Mouse (Mus musculus): ENCODE measurements at regions not wholly inside any gene's neighbourhood (a gene's known extent, or its start where the extent isn't known, plus 50 kb on each side); places are given as distances from the start of the nearest gene placed in this dataset.

DNA sequence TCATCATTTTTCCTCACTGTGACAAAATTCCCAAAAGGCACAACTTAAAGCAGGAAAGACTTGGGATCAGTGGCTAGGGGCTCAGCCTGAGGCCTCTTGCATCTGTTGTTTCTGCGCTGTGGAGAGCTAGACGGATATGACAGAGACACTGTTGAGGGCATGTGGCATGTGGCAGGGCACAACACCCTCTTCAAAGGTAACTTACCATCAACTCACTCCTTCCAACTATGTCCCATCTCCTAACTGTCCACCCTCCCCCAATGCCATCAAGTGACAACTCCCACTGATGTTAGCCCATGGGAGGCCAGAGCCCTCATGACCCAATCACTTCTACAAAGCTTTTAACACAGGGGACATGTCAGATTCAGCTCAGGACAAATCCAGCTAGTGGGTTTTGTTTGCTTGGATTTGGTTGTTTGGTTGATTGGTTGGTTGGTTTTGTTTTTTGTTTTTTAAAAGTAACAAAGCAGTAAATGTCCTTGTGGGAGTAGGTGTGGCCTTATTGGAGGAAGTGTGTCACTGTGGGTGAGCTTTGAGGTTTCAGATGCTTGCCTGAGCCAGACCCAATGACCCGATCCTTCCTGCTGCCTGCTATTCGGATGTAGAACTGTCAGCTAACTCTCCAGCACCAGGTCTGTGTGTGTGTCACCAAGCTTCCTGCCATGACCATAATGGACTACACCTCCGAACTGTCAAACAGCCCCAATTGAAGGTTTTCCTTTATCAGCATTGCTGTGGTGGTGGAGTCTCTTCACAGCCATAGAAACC, 53.2 kb upstream of the Lef1 start:
- no peak for DNase-seq (ENCODE audit: low read depth, low spot score)

GRCm38 (mm10) chr3:131054241-131054972, 55.9 kb upstream of the Lef1 start:
- DNase-seq (ENCODE audit: low read depth, low spot score), result peak; percentile 37

GRCm38 (mm10) chr3:131047716-131048115, 62.6 kb upstream of the Lef1 start:
- no peak for DNase-seq (ENCODE audit: low read depth, low spot score)

- no peak for DNase-seq (ENCODE audit: low read depth, low spot score)
These were observed 63.9 kb upstream of the Lef1 start for GRCm38 (mm10) chr3:131046412-131046811.

DNA sequence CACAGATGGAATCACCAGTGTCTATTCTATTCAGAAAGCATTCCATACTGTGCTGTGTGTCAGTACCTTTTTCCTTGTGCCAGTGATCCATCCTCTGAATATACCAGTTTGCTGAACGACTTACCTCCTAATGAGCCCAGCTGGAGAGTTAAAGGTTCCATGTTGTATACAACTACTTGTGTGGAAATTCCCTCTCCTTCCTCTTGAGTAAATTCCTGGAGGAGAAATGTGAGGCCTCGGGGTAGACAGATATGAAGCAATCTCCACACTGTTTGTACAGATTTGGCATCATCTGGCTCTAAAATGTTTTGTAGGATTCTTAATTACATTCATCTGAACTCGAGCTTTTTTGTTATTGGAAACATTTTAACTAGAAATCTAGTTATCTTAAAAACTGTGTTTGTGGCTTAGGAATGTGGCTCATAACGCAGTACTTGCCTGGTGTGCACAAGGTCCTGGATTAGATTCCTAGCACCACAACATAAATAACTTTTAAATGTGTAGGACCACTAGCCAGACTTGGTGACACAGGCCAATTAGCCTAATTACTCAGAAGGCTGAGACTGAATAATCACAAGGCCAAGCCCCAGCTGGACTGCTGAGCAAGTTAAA, 70.0 kb upstream of the Lef1 start:
- DNase-seq (ENCODE audit: low read depth, low spot score), result no peak

DNA sequence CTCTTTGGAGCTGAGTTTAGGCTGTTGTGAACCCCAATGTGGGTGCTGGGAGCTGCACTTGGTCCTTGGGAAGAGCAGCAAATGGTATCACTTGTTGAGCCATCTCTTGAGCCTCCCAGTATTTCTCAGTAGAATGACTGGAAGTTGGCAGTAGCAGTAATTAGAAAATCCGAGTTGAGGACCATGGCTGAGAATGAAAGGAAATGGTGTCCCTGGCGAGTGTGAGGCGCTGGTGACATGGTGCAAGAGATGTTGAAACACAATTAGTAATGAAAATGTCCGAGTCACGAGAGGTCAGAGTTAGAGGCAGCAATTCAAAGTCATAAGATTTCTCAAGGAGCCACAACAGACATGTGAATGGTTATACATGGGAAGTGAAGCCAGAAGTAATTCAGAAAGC, 73.2 kb upstream of the Lef1 start:
- no peak for DNase-seq (ENCODE audit: low read depth, low spot score)

DNA sequence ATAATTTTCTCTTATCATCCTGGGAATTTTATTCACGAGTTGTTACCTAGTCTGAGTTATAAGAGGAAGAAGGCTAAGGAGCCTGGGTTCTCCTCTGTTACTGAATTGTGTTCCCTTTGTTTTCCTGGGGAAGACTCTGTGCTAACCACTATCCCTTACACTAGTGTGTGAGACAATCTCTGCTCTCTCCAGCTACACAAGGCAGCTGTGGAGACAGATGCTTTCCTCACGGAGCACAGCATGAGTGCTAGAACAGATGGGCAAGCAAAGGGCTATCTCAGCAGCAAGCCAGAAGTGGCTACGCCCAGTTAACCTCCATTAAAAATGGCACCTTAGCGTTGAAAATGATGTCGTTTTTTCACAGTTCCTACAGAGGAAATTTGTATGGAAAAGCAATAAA, 75.5 kb upstream of the Lef1 start:
- DNase-seq (ENCODE audit: low read depth, low spot score), result no peak

- no peak for DNase-seq (ENCODE audit: low read depth, low spot score)
These were observed 83.9 kb upstream of the Lef1 start for GRCm38 (mm10) chr3:131026336-131026735.

- DNase-seq (ENCODE audit: low read depth, low spot score), result peak; percentile 58
These were observed 90.9 kb upstream of the Lef1 start for GRCm38 (mm10) chr3:131019163-131019956.

DNA sequence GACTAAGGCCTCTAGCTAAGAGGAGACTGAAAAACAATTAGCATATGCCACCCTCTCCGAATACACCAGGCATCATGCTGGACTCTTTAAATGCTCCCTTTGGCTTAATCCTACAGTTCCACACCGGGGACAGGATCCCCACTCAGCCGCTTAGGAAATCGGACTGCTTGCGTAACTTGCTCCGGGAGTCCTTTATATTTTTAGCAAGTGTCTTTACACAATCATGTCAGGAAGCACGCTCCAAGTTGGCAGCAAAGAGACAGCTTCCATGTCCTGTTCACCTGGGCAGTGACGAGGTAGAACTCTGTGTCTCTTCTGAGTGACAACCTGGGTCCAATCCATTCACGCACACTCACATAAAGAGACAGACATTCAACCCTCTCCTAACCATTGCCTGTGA, 92.4 kb upstream of the Lef1 start:
- DNase-seq (ENCODE audit: low read depth, low spot score), result no peak

- no peak for DNase-seq (ENCODE audit: low read depth, low spot score)
These were observed 94.2 kb upstream of the Lef1 start for GRCm38 (mm10) chr3:131016104-131016503.

- DNase-seq (ENCODE audit: low read depth, low spot score), result no peak
These were observed 96.1 kb upstream of the Lef1 start for GRCm38 (mm10) chr3:131014092-131014716.

GRCm38 (mm10) chr3:131000701-131001100, 109.6 kb upstream of the Lef1 start:
- no peak for DNase-seq (ENCODE audit: low read depth, low spot score)

DNA sequence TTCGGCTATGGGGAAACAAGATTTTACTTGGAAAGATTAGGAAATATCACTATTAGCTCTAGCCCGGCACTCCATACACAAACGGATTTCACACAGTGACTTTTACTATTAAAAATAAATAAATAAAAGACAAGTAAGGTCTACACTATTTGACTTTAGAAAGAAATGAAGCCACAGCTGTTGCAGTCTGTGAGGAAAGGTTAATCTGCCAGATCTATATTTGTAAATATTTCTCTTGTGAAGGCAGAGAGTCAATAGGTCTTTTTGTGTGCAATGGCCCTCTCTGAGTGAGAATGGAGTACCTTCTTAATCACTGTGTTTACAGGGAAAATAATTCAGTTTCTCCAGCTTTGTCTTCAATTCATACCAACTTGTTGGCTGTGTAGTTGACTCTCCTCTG, 110.0 kb upstream of the Lef1 start:
- DNase-seq (ENCODE audit: low read depth, low spot score), result no peak

GRCm38 (mm10) chr3:130999818-131000217, 110.5 kb upstream of the Lef1 start:
- no peak for DNase-seq (ENCODE audit: low read depth, low spot score)

DNA sequence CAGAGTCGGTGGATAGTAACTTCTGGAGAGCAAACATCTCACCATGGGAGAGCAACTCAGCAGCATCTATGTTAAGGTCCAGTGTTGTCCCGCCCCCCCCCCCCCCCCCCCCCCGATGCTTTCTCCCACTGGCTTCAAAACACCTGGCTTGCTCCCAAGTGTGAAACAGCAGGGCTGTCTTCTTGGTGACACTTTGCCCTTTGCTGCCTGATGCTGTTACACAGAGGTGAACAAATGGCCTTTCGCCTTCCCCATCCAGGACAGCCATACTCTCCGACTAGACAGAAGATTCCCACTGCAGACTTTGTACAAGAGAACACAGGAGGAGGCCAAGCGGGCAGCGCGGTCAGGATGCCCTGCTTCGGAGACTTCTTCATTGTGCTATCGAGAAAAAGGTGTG, 111.8 kb upstream of the Lef1 start:
- no peak for DNase-seq (ENCODE audit: low read depth, low spot score)

DNA sequence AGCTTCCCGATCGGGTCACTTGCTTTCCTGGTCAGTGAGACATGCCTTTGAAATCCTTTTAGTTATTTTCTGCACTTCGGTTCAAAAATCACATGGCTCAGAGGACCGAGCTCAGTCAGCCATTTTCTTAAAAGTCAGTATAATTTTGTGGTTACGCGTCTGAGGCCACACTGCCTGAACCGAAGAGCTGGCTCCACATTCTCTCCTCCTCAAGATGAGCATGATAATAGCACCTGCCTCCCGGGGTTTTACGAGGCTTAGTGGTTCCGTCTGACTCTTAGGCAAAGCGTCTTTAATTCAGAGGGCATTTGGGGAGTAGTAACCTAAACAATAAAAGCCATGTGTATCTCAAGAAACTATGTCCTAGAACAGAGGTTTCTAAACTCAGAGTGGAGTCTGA, 113.5 kb upstream of the Lef1 start:
- peak; percentile 61 for DNase-seq (ENCODE audit: low read depth, low spot score)

DNA sequence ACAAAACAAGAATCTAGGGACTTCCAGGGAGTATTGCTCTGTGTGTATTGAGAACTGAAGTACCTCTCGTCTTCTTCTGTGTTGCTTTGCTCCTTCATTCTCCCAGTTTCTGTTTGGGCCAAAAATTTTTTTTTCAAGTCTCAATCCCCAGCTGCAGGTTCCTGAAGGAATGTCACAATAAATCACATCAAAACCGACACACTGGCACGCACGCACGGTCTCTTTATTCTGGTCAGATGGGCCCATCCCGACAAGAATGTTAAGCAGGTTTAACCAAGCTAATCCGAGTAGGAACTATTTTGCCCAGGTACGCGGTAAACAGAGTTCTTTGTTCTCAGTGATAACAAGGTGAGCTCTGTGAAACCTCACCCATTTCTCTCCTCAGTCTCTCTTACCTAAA, 118.3 kb upstream of the Lef1 start:
- no peak for DNase-seq (ENCODE audit: low read depth, low spot score)

GRCm38 (mm10) chr3:130986708-130987107, 123.6 kb upstream of the Lef1 start:
- DNase-seq (ENCODE audit: low read depth, low spot score), result no peak

GRCm38 (mm10) chr3:130986101-130986500, 124.2 kb upstream of the Lef1 start:
- no peak for DNase-seq (ENCODE audit: low read depth, low spot score)

DNA sequence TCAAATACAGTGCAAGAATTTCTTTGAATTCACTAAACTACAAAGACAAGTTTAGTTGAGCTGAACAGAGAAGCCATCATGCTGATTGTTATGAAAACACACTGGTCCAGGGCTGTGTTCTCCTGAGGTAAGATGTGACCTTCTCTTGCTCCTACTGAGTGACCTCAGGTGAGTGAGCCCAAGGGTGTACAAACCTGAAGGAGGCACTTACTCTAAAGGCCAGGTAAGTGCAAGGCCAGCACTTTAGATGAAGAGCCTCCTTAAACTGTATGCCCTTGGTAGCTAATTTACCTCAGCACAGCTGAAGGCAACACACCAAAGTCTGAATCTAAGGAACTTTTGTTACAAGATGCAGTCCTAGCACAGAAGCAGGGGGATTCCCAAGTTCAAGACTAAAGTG, 128.7 kb upstream of the Lef1 start:
- no peak for DNase-seq (ENCODE audit: low read depth, low spot score)

All from ZHBTc4 (cell line).